Mouse (Mus musculus): Measurements from ENCODE around the gene Sptlc2.
"Not testable (repeated sequence)": the region's sequence is repeated elsewhere in the genome, so short reads cannot be mapped to it uniquely, and the experiment has no call there.

- TF ChIP-seq POLR2A (IDR thresholded peaks at IDR 0.05; ENCODE audit: extremely low read depth, insufficient read depth, low read length); CTCF (IDR thresholded peaks at IDR 0.05; ENCODE audit: low read depth, low read length): not testable (repeated sequence)
These were observed 110.9 kb downstream of the Sptlc2 start for GRCm38 (mm10) chr12:87277251-87277650.

Measured in liver, adult 2 months (tissue).